Mouse (Mus musculus): ENCODE results near the gene Mien1. TPM values are rescaled to one million over a fixed set of nuclear protein-coding genes. Genes with fewer than 3 reads are reported as not detected.

The Mien1 gene
- polyA plus RNA-seq, 1 experiment from 2014 or later = 253 TPM

DNA sequence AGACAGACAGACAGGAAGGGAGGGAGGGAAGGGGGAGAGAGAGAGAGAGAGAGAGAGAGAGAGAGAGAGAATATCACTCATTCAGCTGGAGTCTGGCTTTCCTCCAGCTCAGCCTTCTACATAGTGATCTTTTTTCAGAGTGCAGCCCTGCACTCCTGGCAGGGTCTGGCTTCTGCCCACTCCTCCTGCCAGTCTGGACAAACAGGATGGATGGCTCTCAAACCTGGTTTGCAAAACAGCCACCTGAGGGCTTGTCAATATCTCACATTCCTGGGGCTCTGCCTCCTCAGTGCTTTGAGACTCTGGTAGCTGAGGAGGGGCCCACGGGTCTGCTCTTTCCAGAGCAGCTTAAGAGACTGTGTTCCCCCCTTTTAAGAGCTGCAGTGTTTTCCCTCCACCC is 6.4 kb upstream of the Mien1 start:
- Histone ChIP-seq H3K36me3 (ENCODE audit: control insufficient read depth, insufficient read depth) (no peaks in the 10 kb centered on the region), H3K4me2 (ENCODE audit: low read length) (no peak overlapping the region), H3K4me3 (replicated peaks; ENCODE audit: low read length) (no peak overlapping the region), H3K9me3 (ENCODE audit: control insufficient read depth, low read length) (no peaks in the 10 kb centered on the region), H3K27me3 (replicated peaks; ENCODE audit: control insufficient read depth, insufficient read depth, low read length) (peaks cover 14% of the 10 kb centered on the region), H3K9ac (replicated peaks; ENCODE audit: low read depth, low read length) (no peak overlapping the region), H3K4me1 (replicated peaks; ENCODE audit: control insufficient read depth, insufficient read depth, low read length) (peaks cover 4% of the 10 kb centered on the region; the same call in 1 of the 2 replicates), H3K27ac (ENCODE audit: low read length) (no peak overlapping the region)
- 38% methylated on average over 1 of the region's 1 CpGs for WGBS
- no peak for ATAC-seq

DNA sequence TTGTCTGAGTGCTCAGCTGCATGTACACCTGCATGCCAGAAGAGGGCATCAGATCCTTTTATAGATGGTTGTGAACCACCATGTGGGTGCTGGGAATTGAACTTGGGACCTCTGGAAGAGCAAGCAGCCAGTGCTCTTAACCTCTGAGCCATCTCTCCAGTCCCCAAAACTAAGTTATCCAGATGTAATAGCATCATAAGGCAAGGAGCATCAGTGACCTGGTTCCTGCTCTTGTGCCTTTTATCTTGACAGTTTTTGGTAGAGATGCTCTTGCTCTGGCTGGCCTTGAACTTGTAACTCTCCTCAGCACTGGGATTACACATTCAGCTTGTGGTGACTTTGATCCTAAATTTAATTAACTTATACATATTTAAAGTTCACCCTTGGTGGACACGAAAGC is 4.9 kb upstream of the Mien1 start:
- Histone ChIP-seq H3K36me3 (ENCODE audit: control insufficient read depth, insufficient read depth) (no peaks in the 10 kb centered on the region), H3K27me3 (replicated peaks; ENCODE audit: control insufficient read depth, insufficient read depth, low read length) (peaks cover 11% of the 10 kb centered on the region), H3K27ac (ENCODE audit: low read length) (no peak overlapping the region), H3K4me3 (replicated peaks; ENCODE audit: low read length) (no peak overlapping the region), H3K9ac (replicated peaks; ENCODE audit: low read depth, low read length) (no peak overlapping the region), H3K9me3 (ENCODE audit: control insufficient read depth, low read length) (no peaks in the 10 kb centered on the region), H3K4me1 (replicated peaks; ENCODE audit: control insufficient read depth, insufficient read depth, low read length) (peaks cover 4% of the 10 kb centered on the region; the same call in 1 of the 2 replicates), H3K4me2 (ENCODE audit: low read length) (no peak overlapping the region)
- ATAC-seq = no peak
- WGBS = 93% methylated on average over 1 of the region's 1 CpGs

DNA sequence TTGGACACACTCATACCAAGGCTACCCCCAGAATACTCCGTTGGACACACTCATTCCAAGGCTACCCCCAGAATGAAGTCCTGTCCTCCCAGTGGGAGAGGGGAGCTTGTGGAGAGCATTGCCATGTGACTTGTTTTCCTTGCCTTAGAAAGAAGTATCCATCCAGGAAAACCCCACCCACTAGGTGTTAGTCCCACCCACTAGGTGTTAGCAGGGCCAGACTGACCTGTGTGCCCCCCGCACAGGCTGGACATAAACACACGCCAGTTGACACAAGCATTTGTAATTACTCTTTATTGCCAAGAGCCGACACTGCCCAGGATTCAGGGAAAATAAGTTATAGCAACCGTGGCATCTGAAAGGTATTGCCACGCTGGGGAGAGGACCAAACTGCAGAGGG is 1.4 kb downstream of the Mien1 start:
- Histone ChIP-seq H3K4me2 (ENCODE audit: low read length) (no peak overlapping the region), H3K36me3 (ENCODE audit: control insufficient read depth, insufficient read depth) (no peaks in the 10 kb centered on the region), H3K9me3 (ENCODE audit: control insufficient read depth, low read length) (no peaks in the 10 kb centered on the region), H3K27me3 (replicated peaks; ENCODE audit: control insufficient read depth, insufficient read depth, low read length) (no peaks in the 10 kb centered on the region), H3K4me1 (replicated peaks; ENCODE audit: control insufficient read depth, insufficient read depth, low read length) (peaks cover 8% of the 10 kb centered on the region), H3K27ac (ENCODE audit: low read length) (no peak overlapping the region), H3K9ac (replicated peaks; ENCODE audit: low read depth, low read length) (no peak overlapping the region), H3K4me3 (replicated peaks; ENCODE audit: low read length) (no peak overlapping the region)
- ATAC-seq = no peak
- 87% methylated on average over 6 of the region's 6 CpGs for WGBS

DNA sequence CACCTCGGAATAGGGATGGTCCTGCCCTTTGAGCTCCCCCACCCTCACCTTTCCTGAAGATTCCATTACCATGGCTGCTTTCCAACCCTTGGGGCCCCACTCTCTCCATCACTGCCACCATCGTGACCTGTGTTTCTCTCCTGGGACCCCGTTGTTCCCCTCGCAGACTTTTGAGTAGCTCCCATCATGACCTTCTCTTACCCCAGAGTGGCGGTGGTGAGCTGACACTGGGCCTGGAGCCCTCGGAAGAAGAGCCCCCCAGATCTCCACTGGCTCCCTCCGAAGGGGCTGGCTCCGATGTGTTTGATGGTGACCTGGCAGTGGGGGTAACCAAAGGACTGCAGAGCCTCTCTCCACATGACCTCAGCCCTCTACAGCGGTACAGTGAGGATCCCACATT is 3.1 kb downstream of the Mien1 start:
- WGBS = 90% methylated on average over 9 of the region's 9 CpGs
- Histone ChIP-seq H3K9ac (replicated peaks; ENCODE audit: low read depth, low read length) (no peak overlapping the region), H3K27ac (ENCODE audit: low read length) (no peak overlapping the region), H3K4me1 (replicated peaks; ENCODE audit: control insufficient read depth, insufficient read depth, low read length) (peaks cover 8% of the 10 kb centered on the region), H3K4me2 (ENCODE audit: low read length) (no peak overlapping the region), H3K27me3 (replicated peaks; ENCODE audit: control insufficient read depth, insufficient read depth, low read length) (no peaks in the 10 kb centered on the region), H3K36me3 (ENCODE audit: control insufficient read depth, insufficient read depth) (no peaks in the 10 kb centered on the region), H3K4me3 (replicated peaks; ENCODE audit: low read length) (no peak overlapping the region), H3K9me3 (ENCODE audit: control insufficient read depth, low read length) (no peaks in the 10 kb centered on the region)
- ATAC-seq = no peak

DNA sequence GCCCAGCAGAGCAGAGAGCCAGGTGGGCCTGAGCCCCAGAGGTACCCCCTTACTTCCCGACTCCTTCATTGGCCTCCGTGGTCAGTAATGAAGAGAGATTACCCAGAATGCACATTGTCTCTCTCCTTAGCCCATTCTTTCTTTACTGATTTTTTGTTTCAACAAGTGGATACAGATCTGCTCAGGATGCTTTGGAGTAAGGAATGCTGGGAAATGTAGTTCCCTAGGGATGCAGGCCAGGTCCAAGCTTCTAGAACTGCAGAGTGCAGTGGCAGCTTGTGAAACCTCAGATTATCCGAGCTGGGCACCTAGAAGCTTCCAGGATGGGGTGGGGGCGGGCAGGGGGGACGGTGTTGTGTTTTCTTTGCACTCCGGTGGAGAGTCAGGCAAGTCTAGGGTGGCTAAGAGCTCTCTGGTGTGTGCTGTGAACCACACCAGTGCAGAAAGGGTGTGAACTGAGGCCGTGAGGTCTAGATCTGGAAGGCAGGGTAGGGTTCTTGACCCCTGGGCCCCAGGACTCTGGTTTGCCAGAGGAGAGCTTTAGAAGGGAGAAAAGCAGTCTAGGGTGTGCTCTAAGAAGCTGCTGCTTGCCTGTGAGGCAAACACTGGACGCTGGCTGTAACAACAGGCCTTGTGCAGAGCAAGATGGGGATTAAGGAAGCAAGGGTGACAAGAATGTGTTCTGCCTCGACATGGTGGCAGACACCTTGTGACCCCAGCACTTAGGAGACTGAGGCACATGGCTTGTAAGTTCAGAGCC is 6.9 kb downstream of the Mien1 start:
- Histone ChIP-seq H3K27me3 (replicated peaks; ENCODE audit: control insufficient read depth, insufficient read depth, low read length) (no peaks in the 10 kb centered on the region), H3K4me3 (replicated peaks; ENCODE audit: low read length) (no peak overlapping the region), H3K9ac (replicated peaks; ENCODE audit: low read depth, low read length) (no peak overlapping the region), H3K9me3 (ENCODE audit: control insufficient read depth, low read length) (no peaks in the 10 kb centered on the region), H3K27ac (ENCODE audit: low read length) (no peak overlapping the region), H3K4me1 (replicated peaks; ENCODE audit: control insufficient read depth, insufficient read depth, low read length) (no peaks in the 10 kb centered on the region), H3K36me3 (ENCODE audit: control insufficient read depth, insufficient read depth) (no peaks in the 10 kb centered on the region), H3K4me2 (ENCODE audit: low read length) (no peak overlapping the region)
- 83% methylated on average over 9 of the region's 9 CpGs for WGBS
- ATAC-seq = no peak

DNA sequence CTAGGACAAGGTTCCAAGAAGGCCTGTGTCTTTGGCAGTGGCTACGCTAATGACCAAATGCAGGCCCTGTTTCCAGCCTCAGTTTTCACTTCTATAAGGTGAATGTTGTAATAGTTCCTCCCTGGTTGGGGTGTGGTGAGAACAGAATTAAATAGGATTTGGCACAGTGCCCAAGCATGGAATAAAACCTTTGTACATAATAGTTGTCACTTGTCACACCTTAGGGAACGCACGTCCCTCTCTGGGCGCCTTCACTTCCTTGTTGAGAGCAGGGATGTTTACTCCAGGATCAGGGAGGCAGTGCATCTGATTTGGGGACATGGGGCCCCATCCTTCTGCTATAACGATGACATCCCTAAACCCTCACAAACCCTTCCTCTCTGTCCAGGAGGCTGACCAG is 10.4 kb downstream of the Mien1 start:
- no peak overlapping the region for H3K9ac ChIP-seq (replicated peaks; ENCODE audit: low read depth, low read length)
- 67% methylated on average over 5 of the region's 5 CpGs for WGBS
- ATAC-seq = no peak
- no peak overlapping the region for H3K4me3 ChIP-seq (replicated peaks; ENCODE audit: low read length)
- no peak overlapping the region for H3K4me2 ChIP-seq (ENCODE audit: low read length)
- H3K27ac ChIP-seq (ENCODE audit: low read length) = no peak overlapping the region
- no peaks in the 10 kb centered on the region for H3K27me3 ChIP-seq (replicated peaks; ENCODE audit: control insufficient read depth, insufficient read depth, low read length)
- no peaks in the 10 kb centered on the region for H3K9me3 ChIP-seq (ENCODE audit: control insufficient read depth, low read length)
- no peaks in the 10 kb centered on the region for H3K36me3 ChIP-seq (ENCODE audit: control insufficient read depth, insufficient read depth)
- H3K4me1 ChIP-seq (replicated peaks; ENCODE audit: control insufficient read depth, insufficient read depth, low read length) = no peaks in the 10 kb centered on the region

DNA sequence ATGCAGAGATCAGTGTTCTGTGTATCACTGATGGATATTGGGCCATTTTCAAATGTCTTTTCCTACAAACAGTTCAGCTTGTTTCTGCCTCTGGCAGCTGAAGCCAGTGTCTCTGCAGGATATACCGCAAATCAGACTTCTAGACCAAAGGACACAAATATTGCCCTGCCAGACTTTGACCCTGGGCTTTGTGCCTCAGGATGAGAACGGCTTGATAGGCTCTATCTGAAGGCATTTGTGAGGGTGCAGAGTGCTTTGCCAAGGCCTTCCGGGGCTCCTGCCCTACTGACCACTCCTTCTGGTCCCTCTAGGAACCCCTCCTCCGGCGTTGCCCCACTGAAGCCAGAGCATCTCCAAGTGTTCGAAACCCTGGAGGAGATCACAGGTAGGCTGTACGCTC is 12.2 kb downstream of the Mien1 start:
- H3K9ac ChIP-seq (replicated peaks; ENCODE audit: low read depth, low read length) = no peak overlapping the region
- no peak overlapping the region for H3K4me2 ChIP-seq (ENCODE audit: low read length)
- no peaks in the 10 kb centered on the region for H3K9me3 ChIP-seq (ENCODE audit: control insufficient read depth, low read length)
- WGBS = 93% methylated on average over 7 of the region's 7 CpGs
- no peak overlapping the region for H3K27ac ChIP-seq (ENCODE audit: low read length)
- H3K4me3 ChIP-seq (replicated peaks; ENCODE audit: low read length) = no peak overlapping the region
- H3K4me1 ChIP-seq (replicated peaks; ENCODE audit: control insufficient read depth, insufficient read depth, low read length) = no peaks in the 10 kb centered on the region
- no peaks in the 10 kb centered on the region for H3K36me3 ChIP-seq (ENCODE audit: control insufficient read depth, insufficient read depth)
- H3K27me3 ChIP-seq (replicated peaks; ENCODE audit: control insufficient read depth, insufficient read depth, low read length) = no peaks in the 10 kb centered on the region
- ATAC-seq = no peak

DNA sequence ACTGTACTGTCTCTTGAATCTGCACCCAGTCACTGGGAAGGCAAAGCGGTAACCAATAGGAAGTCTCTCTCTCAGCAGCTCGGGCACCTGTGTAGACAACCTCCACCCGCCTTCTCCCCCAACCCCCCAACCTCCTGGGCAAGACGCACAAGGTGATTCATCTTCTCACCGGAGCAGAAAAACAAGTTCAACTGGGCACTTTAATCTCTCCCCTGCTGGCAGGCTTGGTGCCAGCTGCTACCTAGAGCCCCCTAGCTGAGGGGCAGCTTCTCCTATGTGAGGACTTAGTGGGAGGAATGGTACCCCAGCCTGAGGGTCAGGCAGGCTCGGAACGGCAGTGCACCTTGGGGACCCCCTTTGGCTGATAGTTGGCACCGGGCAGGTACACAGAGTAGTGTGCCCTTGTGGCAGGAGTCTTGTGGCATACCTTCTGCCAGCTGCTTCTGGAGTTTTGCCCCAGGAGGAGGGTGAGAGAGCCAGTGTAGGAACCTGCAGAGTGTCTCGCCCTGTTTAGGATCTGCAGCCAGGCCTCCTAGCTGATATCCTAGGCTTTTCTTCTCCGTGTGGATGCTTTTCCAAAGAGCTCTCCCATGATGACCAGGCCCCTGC is 19.7 kb downstream of the Mien1 start:
- WGBS = 81% methylated on average over 10 of the region's 10 CpGs
- H3K9me3 ChIP-seq (ENCODE audit: control insufficient read depth, low read length) = no peaks in the 10 kb centered on the region

DNA sequence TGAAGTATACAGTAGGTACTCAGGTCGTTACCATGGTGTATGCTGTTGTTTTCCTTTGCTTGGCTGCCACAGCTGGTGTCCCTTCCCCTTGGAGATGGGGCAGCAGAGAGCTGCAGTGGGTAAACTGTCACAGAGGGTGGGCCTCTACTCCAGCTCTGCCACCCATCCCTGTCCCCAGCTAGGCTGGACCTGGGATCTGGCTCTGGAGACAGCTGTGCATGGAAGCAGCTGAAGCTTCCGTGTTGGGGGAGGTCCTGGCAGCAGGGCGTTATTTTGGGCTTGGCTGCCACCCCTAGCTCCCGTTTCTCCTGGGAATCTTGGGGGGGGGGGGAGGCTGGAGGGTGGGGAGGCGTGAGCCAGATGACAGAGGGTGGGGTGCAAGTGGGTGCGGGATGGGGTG is 20.5 kb downstream of the Mien1 start:
- H3K9ac ChIP-seq (replicated peaks; ENCODE audit: low read depth, low read length) = no peak overlapping the region
- no peaks in the 10 kb centered on the region for H3K27me3 ChIP-seq (replicated peaks; ENCODE audit: control insufficient read depth, insufficient read depth, low read length)
- H3K4me3 ChIP-seq (replicated peaks; ENCODE audit: low read length) = no peak overlapping the region
- H3K9me3 ChIP-seq (ENCODE audit: control insufficient read depth, low read length) = no peaks in the 10 kb centered on the region
- no peak for ATAC-seq
- H3K4me1 ChIP-seq (replicated peaks; ENCODE audit: control insufficient read depth, insufficient read depth, low read length) = peaks cover 3% of the 10 kb centered on the region; the same call in 1 of the 2 replicates
- H3K4me2 ChIP-seq (ENCODE audit: low read length) = no peak overlapping the region
- no peak overlapping the region for H3K27ac ChIP-seq (ENCODE audit: low read length)
- H3K36me3 ChIP-seq (ENCODE audit: control insufficient read depth, insufficient read depth) = no peaks in the 10 kb centered on the region
- WGBS = 67% methylated on average over 6 of the region's 6 CpGs

More for the DNA sequence above, 19.7 kb downstream of the Mien1 start:
- Histone ChIP-seq H3K4me3 (replicated peaks; ENCODE audit: low read length) (no peak overlapping the region), H3K9ac (replicated peaks; ENCODE audit: low read depth, low read length) (no peak overlapping the region), H3K4me1 (replicated peaks; ENCODE audit: control insufficient read depth, insufficient read depth, low read length) (0 out of 2 replicates have a peak, but pooled peaks cover 3% of the 10 kb centered on the region), H3K27me3 (replicated peaks; ENCODE audit: control insufficient read depth, insufficient read depth, low read length) (no peaks in the 10 kb centered on the region), H3K4me2 (ENCODE audit: low read length) (no peak overlapping the region), H3K36me3 (ENCODE audit: control insufficient read depth, insufficient read depth) (no peaks in the 10 kb centered on the region), H3K27ac (ENCODE audit: low read length) (no peak overlapping the region)
- no peak for ATAC-seq

Measured in forebrain, embryonic 16.5 days (tissue).